Mouse (Mus musculus) kidney, postnatal 14 days (tissue): ENCODE results near the gene Bbc3.
"Not testable (repeated sequence)": the region's sequence is repeated elsewhere in the genome, so short reads cannot be mapped to it uniquely, and the experiment has no call there.

Experiments used
- DNase-seq: peaks from one replicate; pipeline ENCODE4 v3.0.0; 2022; ENCODE audit warnings: mixed read lengths

Gene Bbc3

GRCm38 (mm10) chr7:16294837-16295236 is 13.4 kb upstream of the Bbc3 start:
- DNase-seq: peak; percentile 95

GRCm38 (mm10) chr7:16295321-16295900 is 12.8 kb upstream of the Bbc3 start:
- DNase-seq: peak; percentile 88

GRCm38 (mm10) chr7:16296146-16296545 is 12.0 kb upstream of the Bbc3 start:
- no peak for DNase-seq

GRCm38 (mm10) chr7:16296766-16297390 is 11.3 kb upstream of the Bbc3 start:
- peak; percentile 92 for DNase-seq

- no peak for DNase-seq
Measured at GRCm38 (mm10) chr7:16297616-16298015, 10.6 kb upstream of the Bbc3 start.

- no peak for DNase-seq
Measured at GRCm38 (mm10) chr7:16298927-16299326, 9.3 kb upstream of the Bbc3 start.

GRCm38 (mm10) chr7:16299419-16300035 is 8.7 kb upstream of the Bbc3 start:
- DNase-seq: peak; percentile 91

- not testable (repeated sequence) for DNase-seq
Measured at GRCm38 (mm10) chr7:16307141-16307540, 1.1 kb upstream of the Bbc3 start.

GRCm38 (mm10) chr7:16308555-16309317 is 543 bp downstream of the Bbc3 start:
- no peak for DNase-seq

- peak; percentile 94 for DNase-seq
Measured at GRCm38 (mm10) chr7:16309318-16310019, 1.3 kb downstream of the Bbc3 start.

GRCm38 (mm10) chr7:16310020-16310520 is 1.9 kb downstream of the Bbc3 start:
- peak; percentile 89 for DNase-seq

- peak; percentile 24 for DNase-seq
Measured at GRCm38 (mm10) chr7:16310521-16311452, 2.6 kb downstream of the Bbc3 start.

- DNase-seq: peak; percentile 15
Measured at GRCm38 (mm10) chr7:16311453-16312004, 3.3 kb downstream of the Bbc3 start.

- DNase-seq: peak; percentile 59
Measured at GRCm38 (mm10) chr7:16312011-16312671, 3.9 kb downstream of the Bbc3 start.

GRCm38 (mm10) chr7:16312672-16313311 is 4.6 kb downstream of the Bbc3 start:
- peak; percentile 76 for DNase-seq

GRCm38 (mm10) chr7:16313481-16314220 is 5.5 kb downstream of the Bbc3 start:
- DNase-seq: peak; percentile 87

GRCm38 (mm10) chr7:16314221-16314775 is 6.1 kb downstream of the Bbc3 start:
- DNase-seq: no peak

- peak; percentile 56 for DNase-seq
Measured at GRCm38 (mm10) chr7:16315222-16315759, 7.1 kb downstream of the Bbc3 start.

- no peak for DNase-seq
Measured at GRCm38 (mm10) chr7:16317094-16317493, 8.9 kb downstream of the Bbc3 start.
